Mouse (Mus musculus): ENCODE measurements at regions not wholly inside any gene's neighbourhood (a gene's known extent, or its start where the extent isn't known, plus 50 kb on each side); places are given as distances from the start of the nearest gene placed in this dataset.

- TF ChIP-seq CTCF (conservative IDR thresholded peaks at IDR 0.05; ENCODE audit: low read length) = no peak
- TF ChIP-seq POU5F1 (IDR thresholded peaks at IDR 0.05; ENCODE audit: borderline replicate concordance, low read length) = no peak
- TF ChIP-seq NANOG (IDR thresholded peaks at IDR 0.05; ENCODE audit: borderline replicate concordance, low read length) = no peak
Observed at GRCm38 (mm10) chr15:25473201-25473710, 59.7 kb upstream of the Basp1 start.
